Mouse (Mus musculus) hindbrain, postnatal 0 days (tissue): ENCODE measurements around the gene Sgms1. TPM values are rescaled to one million over a fixed set of nuclear protein-coding genes. Genes with fewer than 3 reads are reported as not detected.

ENCODE experiments used
- ATAC-seq: fragments of 200-750 bp; cut with Nextera tagmentation; 2 replicates; pipeline ENCODE4 v1.8.0; 2017; ENCODE audit warnings: mild to moderate bottlenecking, moderate TSS enrichment, moderate library complexity
- DNase-seq: peaks from one replicate; pipeline ENCODE4 v3.0.0-alpha.2; 2015; ENCODE audit warnings: low spot score
- H3K27ac ChIP-seq: fragments of 300-500 bp; sonication (generic); 2 replicates; pipeline ENCODE4 v1.5.1; 2014; ENCODE audit warnings: mild to moderate bottlenecking
- H3K27me3 ChIP-seq: fragments of 300-500 bp; sonication (generic); 2 replicates; pipeline ENCODE4 v1.6.1; 2014; ENCODE audit warnings: low read length, mixed read lengths; ENCODE audit not compliant: insufficient read depth
- H3K36me3 ChIP-seq: fragments of 300-500 bp; sonication (generic); 2 replicates; pipeline ENCODE4 v1.6.1; 2014; ENCODE audit warnings: low read length, mixed read lengths; ENCODE audit not compliant: insufficient read depth
- H3K4me1 ChIP-seq: fragments of 300-500 bp; sonication (generic); 2 replicates; pipeline ENCODE4 v1.6.1; 2014; ENCODE audit warnings: antibody characterized with exemption, low read length, mixed read lengths; ENCODE audit not compliant: insufficient read depth
- H3K4me2 ChIP-seq: fragments of 300-500 bp; sonication (generic); 2 replicates; pipeline ENCODE4 v1.6.1; 2014; ENCODE audit warnings: low read depth, mild to moderate bottlenecking, low read length, moderate library complexity, mixed read lengths
- H3K4me3 ChIP-seq: fragments of 300-500 bp; sonication (generic); 2 replicates; pipeline ENCODE4 v1.5.1; 2014; ENCODE audit warnings: low read length
- H3K9ac ChIP-seq: fragments of 300-500 bp; sonication (generic); replicated peaks from 2 replicates; pipeline ENCODE4 v1.6.1; 2014; ENCODE audit warnings: mild to moderate bottlenecking, low read length, moderate library complexity, mixed read lengths
- H3K9me3 ChIP-seq: fragments of 300-500 bp; sonication (generic); 2 replicates; pipeline ENCODE4 v1.6.1; 2016; ENCODE audit warnings: low read length, mixed read lengths
- CTCF ChIP-seq: IDR thresholded peaks from 2 replicates; pipeline ENCODE4 v1.5.1; 2016; ENCODE audit warnings: antibody characterized with exemption, control low read depth, low read depth
- WGBS: fragments of 180-500 bp; shearing (Covaris S2); extraction: QIAGEN DNeasy Blood & Tissue Kit; methylation state at CpG from one replicate; pipeline ENCODE4 v1.1.7; 2014; 5-methylcytosine and 5-hydroxymethylcytosine counted together
- polyA plus RNA-seq: library from polyadenylated mRNA; unstranded; fragments of >200 nt; fragmentation: Nextera tagmentation; extraction: Ambion mirVana; gene quantifications from 2 replicates; pipeline ENCODE4 v1.2.1, GENCODE M21; 2015
- total RNA-seq: library from RNA; depleted of rRNA; stranded (reverse); fragments of >200 nt; gene quantifications from 2 replicates; pipeline ENCODE4 v1.2.3, GENCODE M21; 2014

The Sgms1 gene
- total and polyA plus RNA-seq, 2 experiments from 2014 or later = 23.2 to 32.5 TPM

- no peak for DNase-seq
- H3K27ac ChIP-seq = no peak overlapping the region
- WGBS = 68% methylated on average over 3 of the region's 3 CpGs
- H3K27me3 ChIP-seq = no peaks in the 10 kb centered on the region
- H3K4me2 ChIP-seq = no peak overlapping the region
- H3K36me3 ChIP-seq = no peaks in the 10 kb centered on the region
- no peaks in the 10 kb centered on the region for H3K9me3 ChIP-seq
- TF ChIP-seq CTCF = no peak
- no peak for ATAC-seq
- no peak overlapping the region for H3K4me3 ChIP-seq
- no peak overlapping the region for H3K9ac ChIP-seq
- H3K4me1 ChIP-seq = no peaks in the 10 kb centered on the region
Measured at GRCm38 (mm10) chr19:32326156-32326555, 63.4 kb downstream of the Sgms1 start.

GRCm38 (mm10) chr19:32325100-32325768, 64.3 kb downstream of the Sgms1 start:
- Histone ChIP-seq H3K27me3 (no peaks in the 10 kb centered on the region), H3K4me1 (no peaks in the 10 kb centered on the region), H3K9ac (no peak overlapping the region), H3K36me3 (no peaks in the 10 kb centered on the region), H3K9me3 (no peaks in the 10 kb centered on the region), H3K4me3 (no peak overlapping the region), H3K27ac (no peak overlapping the region), H3K4me2 (no peak overlapping the region)
- 56% methylated on average over 10 of the region's 10 CpGs for WGBS
- no peak for TF ChIP-seq CTCF
- ATAC-seq = no peak
- DNase-seq = no peak

GRCm38 (mm10) chr19:32324550-32324949, 65.0 kb downstream of the Sgms1 start:
- DNase-seq (no peak), ATAC-seq (no peak)
- Histone ChIP-seq H3K9me3 (no peaks in the 10 kb centered on the region), H3K4me3 (no peak overlapping the region), H3K27me3 (no peaks in the 10 kb centered on the region), H3K4me2 (no peak overlapping the region), H3K4me1 (peaks cover 4% of the 10 kb centered on the region; the same call in 1 of the 2 replicates), H3K27ac (no peak overlapping the region), H3K9ac (no peak overlapping the region), H3K36me3 (no peaks in the 10 kb centered on the region)
- 98% methylated on average over 1 of the region's 1 CpGs for WGBS
- TF ChIP-seq CTCF = no peak

- H3K27ac ChIP-seq = no peak overlapping the region
- 50% methylated on average over 11 of the region's 11 CpGs for WGBS
- H3K27me3 ChIP-seq = no peaks in the 10 kb centered on the region
- ATAC-seq (no peak), DNase-seq (no peak)
- H3K4me2 ChIP-seq = no peak overlapping the region
- no peaks in the 10 kb centered on the region for H3K36me3 ChIP-seq
- TF ChIP-seq CTCF = no peak
- H3K9ac ChIP-seq = no peak overlapping the region
- H3K9me3 ChIP-seq = no peaks in the 10 kb centered on the region
- H3K4me3 ChIP-seq = no peak overlapping the region
- peaks cover 5% of the 10 kb centered on the region; the same call in 1 of the 2 replicates for H3K4me1 ChIP-seq
Measured at GRCm38 (mm10) chr19:32323070-32323469, 66.4 kb downstream of the Sgms1 start.

GRCm38 (mm10) chr19:32322429-32323035, 67.0 kb downstream of the Sgms1 start:
- DNase-seq (peak; percentile 76), ATAC-seq (peak; percentile 83)
- peak overlapping the region; percentile 62 for H3K27ac ChIP-seq
- H3K36me3 ChIP-seq = no peaks in the 10 kb centered on the region
- H3K4me2 ChIP-seq = peak overlapping the region; percentile 25; the same call in 1 of the 2 replicates
- H3K9ac ChIP-seq = no peak overlapping the region
- peak; percentile 50 for TF ChIP-seq CTCF
- no peaks in the 10 kb centered on the region for H3K27me3 ChIP-seq
- 19% methylated on average over 3 of the region's 3 CpGs for WGBS
- H3K4me3 ChIP-seq = no peak overlapping the region
- no peaks in the 10 kb centered on the region for H3K9me3 ChIP-seq
- H3K4me1 ChIP-seq = peaks cover 5% of the 10 kb centered on the region; the same call in 1 of the 2 replicates

GRCm38 (mm10) chr19:32320366-32320666, 69.2 kb downstream of the Sgms1 start:
- Histone ChIP-seq H3K4me2 (no peak overlapping the region), H3K4me1 (peaks cover 5% of the 10 kb centered on the region; the same call in 1 of the 2 replicates), H3K27ac (no peak overlapping the region), H3K36me3 (no peaks in the 10 kb centered on the region), H3K9me3 (no peaks in the 10 kb centered on the region), H3K4me3 (no peak overlapping the region), H3K27me3 (no peaks in the 10 kb centered on the region), H3K9ac (no peak overlapping the region)
- TF ChIP-seq CTCF = peak; percentile 63
- ATAC-seq = peak; percentile 30; the same call in 1 of the 2 replicates
- 62% methylated on average over 4 of the region's 4 CpGs for whole genome bisulfite sequencing
- peak; percentile 49 for DNase-seq
